Mouse (Mus musculus) heart, adult 2 months (tissue): ENCODE measurements around the gene Zswim5. TPM values are rescaled to one million over a fixed set of nuclear protein-coding genes. Genes with fewer than 3 reads are reported as not detected.
A peak's percentile ranks its signal among the peaks of the same experiment; 100 is the strongest.

Experiments
- DNase-seq, 2 experiments: peaks; one replicate each; pipeline ENCODE4 v3.0.0; 2021
- H3K27ac ChIP-seq: fragments of 200-600 bp; 2 replicates; pipeline ENCODE4 v1.8.1; 2022
- H3K27me3 ChIP-seq: fragments of 200-500 bp; 2 replicates; pipeline ENCODE4 v1.6.1; 2012; ENCODE audit warnings: mild to moderate bottlenecking, low read length, inconsistent platforms, mixed read lengths; ENCODE audit not compliant: control insufficient read depth, insufficient read depth
- H3K36me3 ChIP-seq: fragments of 200-500 bp; 2 replicates; pipeline ENCODE4 v1.6.1; 2012; ENCODE audit warnings: low read length, inconsistent platforms; ENCODE audit not compliant: control insufficient read depth, insufficient read depth
- H3K4me1 ChIP-seq: fragments of 200-500 bp; 2 replicates; pipeline ENCODE4 v1.6.1; 2011; ENCODE audit warnings: low read length; ENCODE audit not compliant: control insufficient read depth, insufficient read depth
- H3K4me3 ChIP-seq: fragments of 200-600 bp; 2 replicates; pipeline ENCODE4 v1.8.1; 2022
- H3K79me2 ChIP-seq: fragments of 200-500 bp; replicated peaks from 2 replicates; pipeline ENCODE4 v1.6.1; 2012; ENCODE audit warnings: mild to moderate bottlenecking, inconsistent platforms, low read length, moderate library complexity, mixed read lengths; ENCODE audit not compliant: control insufficient read depth, insufficient read depth
- H3K9ac ChIP-seq: fragments of 200-500 bp; 2 replicates; pipeline ENCODE4 v1.6.1; 2012; ENCODE audit warnings: low read depth, mild to moderate bottlenecking, control low read depth, inconsistent platforms, low read length, mixed read lengths
- CTCF ChIP-seq: fragments of 200-600 bp; IDR thresholded peaks from 2 replicates; pipeline ENCODE4 v1.8.1; 2022; ENCODE audit warnings: antibody characterized with exemption, mild to moderate bottlenecking, moderate library complexity
- EP300 ChIP-seq: fragments of 200-500 bp; IDR thresholded peaks from 2 replicates; pipeline ENCODE4 v1.6.1; 2011; ENCODE audit warnings: low read depth, low read length, control low read depth; ENCODE audit not compliant: insufficient read depth
- POLR2A ChIP-seq: fragments of 200-500 bp; IDR thresholded peaks from 2 replicates; pipeline ENCODE4 v1.6.1; 2011; ENCODE audit warnings: mild to moderate bottlenecking, low read depth, low read length, control low read depth; ENCODE audit not compliant: insufficient read depth
- WGBS: fragments of 180-500 bp; shearing (Covaris S2); methylation state at CpG from one replicate; pipeline ENCODE4 v1.1.7; 2018; 5-methylcytosine and 5-hydroxymethylcytosine counted together
- intact Hi-C: fragments of 180-260 bp; cut with DNase I; formaldehyde crosslinking; loops from one replicate; pipeline ENCODE4 v1.15.1; 2025
- polyA plus RNA-seq: library from polyadenylated mRNA; depleted of rRNA; stranded (reverse); fragments of >200 nt; gene quantifications from 2 replicates; pipeline ENCODE4 v1.2.3, GENCODE M21; 2012
- total RNA-seq, 2 experiments: library from RNA; stranded (reverse); gene quantifications; 2 replicates each; pipeline ENCODE4 v1.2.3; 2021

The Zswim5 gene
- total and polyA plus RNA-seq, 3 experiments = 0.86 to 1.0 (median 1.0) TPM

DNA sequence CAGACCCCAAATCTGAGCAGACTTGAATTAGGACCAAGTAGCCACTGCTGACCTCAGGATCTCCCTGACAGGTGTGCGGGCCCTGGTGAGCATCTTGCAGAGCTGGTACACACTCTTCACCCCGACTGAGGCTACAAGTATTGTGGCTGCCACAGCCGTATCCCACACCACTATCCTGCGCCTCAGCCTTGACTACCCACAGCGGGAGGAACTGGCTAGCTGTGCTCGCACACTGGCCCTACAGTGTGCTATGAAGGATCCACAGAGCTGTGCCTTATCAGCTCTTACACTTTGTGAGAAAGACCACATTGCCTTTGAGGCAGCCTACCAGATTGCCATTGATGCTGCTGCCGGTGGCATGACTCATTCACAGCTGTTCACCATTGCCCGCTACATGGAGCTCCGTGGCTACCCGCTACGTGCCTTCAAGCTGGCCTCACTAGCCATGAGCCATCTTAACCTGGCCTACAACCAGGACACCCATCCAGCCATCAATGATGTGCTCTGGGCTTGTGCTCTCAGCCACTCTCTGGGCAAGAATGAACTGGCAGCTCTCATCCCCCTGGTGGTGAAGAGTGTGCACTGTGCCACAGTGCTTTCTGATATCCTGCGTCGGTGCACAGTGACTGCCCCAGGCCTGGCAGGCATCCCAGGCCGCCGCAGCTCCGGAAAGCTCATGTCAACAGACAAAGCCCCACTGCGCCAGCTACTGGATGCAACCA, 109.4 kb downstream of the Zswim5 start:
- Histone ChIP-seq H3K4me3 (no peak overlapping the region), H3K4me1 (no peaks in the 10 kb centered on the region), H3K27me3 (no peaks in the 10 kb centered on the region), H3K36me3 (no peaks in the 10 kb centered on the region), H3K79me2 (no peaks in the 10 kb centered on the region), H3K27ac (no peak overlapping the region), H3K9ac (no peak overlapping the region)
- 46% methylated on average over 17 of the region's 17 CpGs for WGBS
- peak; percentile 47 to 70 for DNase-seq
- intact Hi-C loops = no loop called here
- TF ChIP-seq CTCF (peak; percentile 75), EP300 (peak; percentile 10; the same call in 1 of the 2 replicates), POLR2A (no peak)

DNA sequence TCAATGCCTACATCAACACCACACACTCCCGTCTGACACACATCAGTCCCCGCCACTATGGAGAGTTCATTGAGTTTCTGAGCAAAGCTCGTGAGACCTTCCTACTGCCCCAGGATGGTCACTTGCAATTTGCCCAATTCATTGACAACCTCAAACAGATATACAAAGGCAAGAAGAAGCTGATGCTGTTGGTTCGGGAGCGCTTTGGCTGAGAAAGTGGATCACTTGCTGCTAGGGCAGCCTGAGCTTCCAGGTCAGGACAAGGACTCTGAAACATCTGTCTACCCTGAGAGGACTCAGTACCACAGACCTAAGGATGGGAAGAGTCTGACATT, 109.9 kb downstream of the Zswim5 start:
- intact Hi-C loops = no loop called here
- Histone ChIP-seq H3K9ac (no peak overlapping the region), H3K27me3 (no peaks in the 10 kb centered on the region), H3K79me2 (no peaks in the 10 kb centered on the region), H3K4me1 (no peaks in the 10 kb centered on the region), H3K27ac (no peak overlapping the region), H3K4me3 (no peak overlapping the region), H3K36me3 (no peaks in the 10 kb centered on the region)
- TF ChIP-seq CTCF = peak; percentile 0; the same call in 1 of the 2 replicates
- no peak for TF ChIP-seq EP300
- no peak for TF ChIP-seq POLR2A
- WGBS = 64% methylated on average over 5 of the region's 5 CpGs
- DNase-seq = no peak

DNA sequence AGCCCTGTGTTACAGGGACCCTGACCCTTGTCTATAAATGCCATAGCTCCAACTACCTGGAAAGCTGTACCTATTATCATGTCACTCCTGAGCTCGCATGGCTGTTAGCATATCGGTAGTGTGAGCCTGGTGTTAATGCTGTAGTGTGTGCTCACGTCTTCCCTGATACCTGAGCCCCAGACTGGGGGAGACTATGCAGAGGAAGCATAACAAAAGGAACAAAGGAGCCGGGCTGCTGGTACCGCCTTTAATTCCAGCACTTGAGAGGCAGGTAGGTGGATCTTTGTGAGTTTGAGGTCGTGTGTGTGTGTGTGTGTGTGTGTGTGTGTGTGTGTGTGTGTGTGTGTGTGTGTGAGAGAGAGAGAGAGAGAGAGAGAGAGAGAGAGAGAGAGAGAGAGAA, 112.6 kb downstream of the Zswim5 start:
- WGBS = 86% methylated on average over 6 of the region's 6 CpGs
- TF ChIP-seq CTCF (no peak), POLR2A (no peak), EP300 (no peak)
- intact Hi-C loops = loop anchor here (5.0 kb wide), 2 partner anchors 272 to 432 kb away; partner anchors contain the start of genes Gpbp1l1 and Tmem69
- H3K9ac ChIP-seq = no peak overlapping the region
- H3K36me3 ChIP-seq = no peaks in the 10 kb centered on the region
- no peak overlapping the region for H3K4me3 ChIP-seq
- no peaks in the 10 kb centered on the region for H3K4me1 ChIP-seq
- no peak overlapping the region for H3K27ac ChIP-seq
- H3K79me2 ChIP-seq = no peaks in the 10 kb centered on the region
- DNase-seq = no peak
- H3K27me3 ChIP-seq = no peaks in the 10 kb centered on the region

DNA sequence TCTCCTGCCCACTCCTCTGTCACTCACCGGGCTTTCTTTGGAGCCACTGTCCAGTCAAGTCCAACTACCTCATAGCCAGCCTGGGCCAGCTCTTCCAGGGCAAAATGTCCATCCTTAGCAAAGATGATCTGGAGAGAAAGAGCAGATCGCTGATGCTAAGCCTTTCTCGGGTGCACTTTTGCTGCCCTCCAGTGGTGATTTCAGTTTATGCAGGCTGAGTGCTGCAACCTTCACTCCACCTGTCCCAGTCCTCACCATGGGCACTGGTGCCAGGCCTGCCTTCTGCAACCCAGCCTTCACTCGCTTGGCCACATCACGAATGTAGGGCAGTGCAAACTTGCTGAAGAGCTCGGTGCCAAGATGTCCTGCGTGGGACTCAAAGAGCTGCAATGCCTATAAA, 114.2 kb downstream of the Zswim5 start:
- no peak overlapping the region for H3K4me3 ChIP-seq

DNA sequence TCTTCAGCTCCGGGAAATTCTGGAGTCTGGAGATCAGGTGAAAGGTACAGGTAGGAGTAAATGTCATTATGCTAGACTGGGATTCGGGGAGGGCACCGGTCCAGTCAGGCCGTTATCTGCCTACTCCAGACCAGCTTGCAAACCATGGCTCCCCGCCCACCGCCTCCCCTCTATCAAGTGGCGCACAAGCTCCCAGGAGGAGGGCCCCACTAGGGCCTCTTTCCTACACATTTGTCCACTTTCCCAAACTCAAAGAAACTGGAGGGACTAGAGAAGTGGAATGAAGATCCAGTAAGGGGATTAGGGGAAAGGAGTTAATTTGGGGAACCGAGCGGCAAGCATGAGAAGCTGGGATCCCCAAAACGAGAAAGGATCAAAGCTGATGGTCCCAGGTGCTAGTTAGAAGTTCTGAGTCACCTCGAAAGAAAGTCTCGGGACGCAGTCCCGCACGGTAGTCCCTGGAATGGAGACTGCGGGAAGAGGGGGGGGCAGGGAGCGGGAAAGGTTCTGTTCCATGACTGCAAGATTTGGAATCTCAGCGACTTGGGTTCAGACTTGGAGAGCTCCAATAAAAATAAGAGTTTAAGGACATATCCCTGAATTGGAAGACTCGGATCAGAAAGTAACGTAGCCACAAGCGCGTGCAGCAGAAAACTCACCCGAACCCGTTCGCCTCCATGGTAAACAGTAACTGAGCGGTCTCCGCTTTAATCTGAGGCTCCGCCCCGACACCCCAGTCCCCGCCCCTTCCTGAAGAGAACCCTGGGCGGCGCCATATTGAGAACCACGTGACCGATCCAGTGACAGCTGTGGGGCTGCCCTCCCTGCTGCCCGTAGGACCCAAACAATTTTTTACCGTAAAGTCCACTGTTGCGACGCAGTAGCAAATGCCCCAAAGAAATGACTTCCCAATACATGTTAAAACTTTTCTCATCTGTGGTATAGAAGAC, 116.8 kb downstream of the Zswim5 start, which contains the start of gene Urod:
Gene Urod, minus strand, starts transcription at position 742 of the 950 bp plus-strand sequence.
- H3K79me2 ChIP-seq = no peaks in the 10 kb centered on the region
- H3K4me1 ChIP-seq = peaks cover 4% of the 10 kb centered on the region
- peak; percentile 55; the same call in 1 of the 2 replicates for TF ChIP-seq EP300
- TF ChIP-seq POLR2A = peak; percentile 81
- no peak for TF ChIP-seq CTCF
- H3K36me3 ChIP-seq = no peaks in the 10 kb centered on the region
- peak; percentile 95 for DNase-seq
- H3K4me3 ChIP-seq = peak within 1 kb of the TSS; percentile 87
- intact Hi-C loops = loop anchor here (2.0 to 5.0 kb wide), 4 partner anchors 25 to 437 kb away; partner anchors contain the start of genes Eif2b3, Gpbp1l1 and Tmem69
- 1% methylated on average over 38 of the region's 38 CpGs for WGBS
- peak within 1 kb of the TSS; percentile 90 for H3K9ac ChIP-seq
- H3K27me3 ChIP-seq = no peaks in the 10 kb centered on the region
- peak within 1 kb of the TSS; percentile 87 for H3K27ac ChIP-seq

More for the DNA sequence above, 114.2 kb downstream of the Zswim5 start:
- peak; percentile 74 to 86 for DNase-seq
- intact Hi-C loops = loop anchor here (1.0 to 5.0 kb wide), 3 partner anchors 164 to 434 kb away; partner anchors contain the start of genes Gpbp1l1 and Tmem69
- H3K9ac ChIP-seq = no peak overlapping the region
- no peaks in the 10 kb centered on the region for H3K79me2 ChIP-seq
- 8% methylated on average over 7 of the region's 7 CpGs for WGBS
- TF ChIP-seq EP300 (peak; percentile 86), POLR2A (no peak), CTCF (peak; percentile 97)
- no peaks in the 10 kb centered on the region for H3K27me3 ChIP-seq
- no peak overlapping the region for H3K27ac ChIP-seq
- H3K36me3 ChIP-seq = no peaks in the 10 kb centered on the region
- H3K4me1 ChIP-seq = peaks cover 4% of the 10 kb centered on the region
